Mouse (Mus musculus): ENCODE results near the gene Ly86. TPM values are rescaled to one million over a fixed set of nuclear protein-coding genes. Genes with fewer than 3 reads are reported as not detected.

Ly86 gene
- polyA plus RNA-seq, 1 experiment from 2014 or later: 6.8 TPM

GRCm38 (mm10) chr13:37432653-37433052 is 87.6 kb downstream of the Ly86 start:
- 38% methylated on average over 4 of the region's 4 CpGs for WGBS
- H3K27me3 ChIP-seq (ENCODE audit: insufficient read depth, low read length): no peaks in the 10 kb centered on the region
- H3K4me2 ChIP-seq (ENCODE audit: low read length): no peak overlapping the region
- no peak overlapping the region for H3K9ac ChIP-seq (ENCODE audit: low read depth, low read length)
- no peak for ATAC-seq (replicated peaks; ENCODE audit: low FRiP score, low read depth)
- TF ChIP-seq CTCF (IDR thresholded peaks at IDR 0.05; ENCODE audit: low read depth): no peak
- H3K36me3 ChIP-seq (ENCODE audit: insufficient read depth, low read length): no peaks in the 10 kb centered on the region
- no peaks in the 10 kb centered on the region for H3K9me3 ChIP-seq (replicated peaks; ENCODE audit: low read length)
- no peak overlapping the region for H3K4me3 ChIP-seq (replicated peaks; ENCODE audit: low read depth, low read length)
- no peak for DNase-seq (ENCODE audit: low spot score)
- H3K27ac ChIP-seq: no peak overlapping the region
- no peaks in the 10 kb centered on the region for H3K4me1 ChIP-seq (replicated peaks; ENCODE audit: insufficient read depth, low read length)

- no peak for ATAC-seq (replicated peaks; ENCODE audit: low FRiP score, low read depth)
- WGBS: 37% methylated on average over 3 of the region's 3 CpGs
- Histone ChIP-seq H3K27me3 (ENCODE audit: insufficient read depth, low read length) (no peaks in the 10 kb centered on the region), H3K36me3 (ENCODE audit: insufficient read depth, low read length) (no peaks in the 10 kb centered on the region), H3K27ac (no peak overlapping the region), H3K4me3 (replicated peaks; ENCODE audit: low read depth, low read length) (no peak overlapping the region), H3K9me3 (replicated peaks; ENCODE audit: low read length) (no peaks in the 10 kb centered on the region), H3K9ac (ENCODE audit: low read depth, low read length) (no peak overlapping the region), H3K4me2 (ENCODE audit: low read length) (no peak overlapping the region), H3K4me1 (replicated peaks; ENCODE audit: insufficient read depth, low read length) (no peaks in the 10 kb centered on the region)
- DNase-seq (ENCODE audit: low spot score): no peak
- TF ChIP-seq CTCF (IDR thresholded peaks at IDR 0.05; ENCODE audit: low read depth): no peak
Observed at GRCm38 (mm10) chr13:37433142-37433541, 88.1 kb downstream of the Ly86 start.

- Histone ChIP-seq H3K27me3 (ENCODE audit: insufficient read depth, low read length) (no peaks in the 10 kb centered on the region), H3K27ac (no peak overlapping the region), H3K4me2 (ENCODE audit: low read length) (0 out of 2 replicates have a peak overlapping the region, but pooled peaks have one; percentile 68), H3K36me3 (ENCODE audit: insufficient read depth, low read length) (no peaks in the 10 kb centered on the region), H3K9ac (ENCODE audit: low read depth, low read length) (no peak overlapping the region), H3K9me3 (replicated peaks; ENCODE audit: low read length) (no peaks in the 10 kb centered on the region), H3K4me1 (replicated peaks; ENCODE audit: insufficient read depth, low read length) (no peaks in the 10 kb centered on the region), H3K4me3 (replicated peaks; ENCODE audit: low read depth, low read length) (no peak overlapping the region)
- DNase-seq (ENCODE audit: low spot score): no peak
- no peak for TF ChIP-seq CTCF (IDR thresholded peaks at IDR 0.05; ENCODE audit: low read depth)
- 6% methylated on average over 3 of the region's 3 CpGs for WGBS
- no peak for ATAC-seq (replicated peaks; ENCODE audit: low FRiP score, low read depth)
Observed at GRCm38 (mm10) chr13:37433730-37434129, 88.7 kb downstream of the Ly86 start.

GRCm38 (mm10) chr13:37434137-37434772 is 89.2 kb downstream of the Ly86 start:
- no peaks in the 10 kb centered on the region for H3K9me3 ChIP-seq (replicated peaks; ENCODE audit: low read length)
- no peaks in the 10 kb centered on the region for H3K36me3 ChIP-seq (ENCODE audit: insufficient read depth, low read length)
- H3K4me3 ChIP-seq (replicated peaks; ENCODE audit: low read depth, low read length): peak overlapping the region; percentile 44
- peak; percentile 89 for TF ChIP-seq CTCF (IDR thresholded peaks at IDR 0.05; ENCODE audit: low read depth)
- H3K4me1 ChIP-seq (replicated peaks; ENCODE audit: insufficient read depth, low read length): no peaks in the 10 kb centered on the region
- ATAC-seq (replicated peaks; ENCODE audit: low FRiP score, low read depth): no peak
- peak overlapping the region; percentile 73 for H3K27ac ChIP-seq
- under 1% methylated on average over 19 of the region's 19 CpGs for WGBS
- DNase-seq (ENCODE audit: low spot score): peak; percentile 92
- H3K9ac ChIP-seq (ENCODE audit: low read depth, low read length): peak overlapping the region; percentile 49
- no peaks in the 10 kb centered on the region for H3K27me3 ChIP-seq (ENCODE audit: insufficient read depth, low read length)
- H3K4me2 ChIP-seq (ENCODE audit: low read length): peak overlapping the region; percentile 68

- 22% methylated on average over 9 of the region's 9 CpGs for WGBS
- Histone ChIP-seq H3K9ac (ENCODE audit: low read depth, low read length) (peak overlapping the region; percentile 49), H3K27ac (peak overlapping the region; percentile 73)
Observed at GRCm38 (mm10) chr13:37434841-37435240, 89.8 kb downstream of the Ly86 start.

GRCm38 (mm10) chr13:37436267-37437013 is 91.4 kb downstream of the Ly86 start:
- Histone ChIP-seq H3K27me3 (ENCODE audit: insufficient read depth, low read length) (no peaks in the 10 kb centered on the region), H3K36me3 (ENCODE audit: insufficient read depth, low read length) (no peaks in the 10 kb centered on the region), H3K4me2 (ENCODE audit: low read length) (no peak overlapping the region), H3K27ac (no peak overlapping the region), H3K4me1 (replicated peaks; ENCODE audit: insufficient read depth, low read length) (0 out of 2 replicates have a peak, but pooled peaks cover 6% of the 10 kb centered on the region), H3K9ac (ENCODE audit: low read depth, low read length) (no peak overlapping the region), H3K9me3 (replicated peaks; ENCODE audit: low read length) (no peaks in the 10 kb centered on the region), H3K4me3 (replicated peaks; ENCODE audit: low read depth, low read length) (no peak overlapping the region)
- WGBS: 28% methylated on average over 18 of the region's 18 CpGs
- DNase-seq (ENCODE audit: low spot score): no peak
- no peak for ATAC-seq (replicated peaks; ENCODE audit: low FRiP score, low read depth)
- no peak for TF ChIP-seq CTCF (IDR thresholded peaks at IDR 0.05; ENCODE audit: low read depth)

More at GRCm38 (mm10) chr13:37434841-37435240, 89.8 kb downstream of the Ly86 start:
- TF ChIP-seq CTCF (IDR thresholded peaks at IDR 0.05; ENCODE audit: low read depth): no peak
- Histone ChIP-seq H3K9me3 (replicated peaks; ENCODE audit: low read length) (no peaks in the 10 kb centered on the region), H3K4me1 (replicated peaks; ENCODE audit: insufficient read depth, low read length) (no peaks in the 10 kb centered on the region), H3K4me2 (ENCODE audit: low read length) (peak overlapping the region; percentile 68), H3K4me3 (replicated peaks; ENCODE audit: low read depth, low read length) (peak overlapping the region; percentile 44), H3K27me3 (ENCODE audit: insufficient read depth, low read length) (no peaks in the 10 kb centered on the region), H3K36me3 (ENCODE audit: insufficient read depth, low read length) (no peaks in the 10 kb centered on the region)
- no peak for ATAC-seq (replicated peaks; ENCODE audit: low FRiP score, low read depth)
- no peak for DNase-seq (ENCODE audit: low spot score)
